Mouse (Mus musculus): ENCODE data around the gene Ntrk3. TPM values are rescaled to one million over a fixed set of nuclear protein-coding genes. Genes with fewer than 3 reads are reported as not detected.

Gene Ntrk3
- polyA plus RNA-seq, 1 experiment from 2014 or later = 1.7 TPM

- WGBS = 60% methylated on average over 2 of the region's 2 CpGs
- ATAC-seq (ENCODE audit: insufficient number of reproducible peaks, insufficient read depth, low FRiP score, low TSS enrichment, low read depth) = no peak
- no peak overlapping the region for H3K27ac ChIP-seq
These were observed 359.5 kb downstream of the Ntrk3 start for GRCm38 (mm10) chr7:78378306-78378705.

GRCm38 (mm10) chr7:78376875-78377274, 360.9 kb downstream of the Ntrk3 start:
- no peaks in the 10 kb centered on the region for H3K27me3 ChIP-seq
- H3K4me1 ChIP-seq = no peaks in the 10 kb centered on the region
- no peak overlapping the region for H3K4me2 ChIP-seq
- 64% methylated on average over 4 of the region's 4 CpGs for WGBS
- no peak overlapping the region for H3K27ac ChIP-seq
- H3K4me3 ChIP-seq = no peak overlapping the region
- H3K9me3 ChIP-seq = no peaks in the 10 kb centered on the region
- no peak overlapping the region for H3K9ac ChIP-seq
- no peak for ATAC-seq (ENCODE audit: insufficient number of reproducible peaks, insufficient read depth, low FRiP score, low TSS enrichment, low read depth)
- H3K36me3 ChIP-seq = no peaks in the 10 kb centered on the region

More at GRCm38 (mm10) chr7:78378306-78378705, 359.5 kb downstream of the Ntrk3 start:
- H3K9ac ChIP-seq = no peak overlapping the region
- H3K4me3 ChIP-seq = no peak overlapping the region
- no peaks in the 10 kb centered on the region for H3K4me1 ChIP-seq
- no peaks in the 10 kb centered on the region for H3K36me3 ChIP-seq
- H3K4me2 ChIP-seq = no peak overlapping the region
- no peaks in the 10 kb centered on the region for H3K9me3 ChIP-seq
- H3K27me3 ChIP-seq = no peaks in the 10 kb centered on the region

GRCm38 (mm10) chr7:78361341-78362309, 376.2 kb downstream of the Ntrk3 start:
- 68% methylated on average over 8 of the region's 8 CpGs for WGBS
- no peak overlapping the region for H3K9ac ChIP-seq
- H3K4me1 ChIP-seq = no peaks in the 10 kb centered on the region
- H3K27ac ChIP-seq = no peak overlapping the region
- no peaks in the 10 kb centered on the region for H3K9me3 ChIP-seq
- no peaks in the 10 kb centered on the region for H3K27me3 ChIP-seq
- H3K4me3 ChIP-seq = no peak overlapping the region
- no peaks in the 10 kb centered on the region for H3K36me3 ChIP-seq
- ATAC-seq (ENCODE audit: insufficient number of reproducible peaks, insufficient read depth, low FRiP score, low TSS enrichment, low read depth) = no peak
- H3K4me2 ChIP-seq = no peak overlapping the region

GRCm38 (mm10) chr7:78347464-78347863, 390.3 kb downstream of the Ntrk3 start:
- no peak for ATAC-seq (ENCODE audit: insufficient number of reproducible peaks, insufficient read depth, low FRiP score, low TSS enrichment, low read depth)
- Histone ChIP-seq H3K36me3 (no peaks in the 10 kb centered on the region), H3K9ac (no peak overlapping the region), H3K4me3 (no peak overlapping the region), H3K4me1 (no peaks in the 10 kb centered on the region), H3K27me3 (no peaks in the 10 kb centered on the region), H3K27ac (no peak overlapping the region), H3K4me2 (no peak overlapping the region), H3K9me3 (no peaks in the 10 kb centered on the region)
- 69% methylated on average over 5 of the region's 5 CpGs for WGBS

- H3K27ac ChIP-seq = no peak overlapping the region
- no peaks in the 10 kb centered on the region for H3K9me3 ChIP-seq
- no peak for ATAC-seq (ENCODE audit: insufficient number of reproducible peaks, insufficient read depth, low FRiP score, low TSS enrichment, low read depth)
- no peaks in the 10 kb centered on the region for H3K36me3 ChIP-seq
- H3K27me3 ChIP-seq = no peaks in the 10 kb centered on the region
- no peak overlapping the region for H3K9ac ChIP-seq
- H3K4me1 ChIP-seq = no peaks in the 10 kb centered on the region
- H3K4me2 ChIP-seq = no peak overlapping the region
- no peak overlapping the region for H3K4me3 ChIP-seq
These were observed 404.4 kb downstream of the Ntrk3 start for GRCm38 (mm10) chr7:78333422-78333821.

- Histone ChIP-seq H3K9ac (no peak overlapping the region), H3K4me3 (no peak overlapping the region), H3K4me2 (no peak overlapping the region)
These were observed 409.5 kb downstream of the Ntrk3 start for GRCm38 (mm10) chr7:78328301-78328700.

GRCm38 (mm10) chr7:78326185-78326584, 411.6 kb downstream of the Ntrk3 start:
- Histone ChIP-seq H3K9ac (no peak overlapping the region), H3K27me3 (no peaks in the 10 kb centered on the region), H3K27ac (no peak overlapping the region), H3K4me2 (no peak overlapping the region), H3K36me3 (no peaks in the 10 kb centered on the region), H3K9me3 (no peaks in the 10 kb centered on the region), H3K4me3 (no peak overlapping the region), H3K4me1 (no peaks in the 10 kb centered on the region)
- no peak for ATAC-seq (ENCODE audit: insufficient number of reproducible peaks, insufficient read depth, low FRiP score, low TSS enrichment, low read depth)
- WGBS = 86% methylated on average over 3 of the region's 3 CpGs

More at GRCm38 (mm10) chr7:78328301-78328700, 409.5 kb downstream of the Ntrk3 start:
- Histone ChIP-seq H3K9me3 (no peaks in the 10 kb centered on the region), H3K27ac (no peak overlapping the region), H3K4me1 (no peaks in the 10 kb centered on the region), H3K36me3 (no peaks in the 10 kb centered on the region), H3K27me3 (no peaks in the 10 kb centered on the region)
- WGBS = 83% methylated on average over 2 of the region's 2 CpGs
- ATAC-seq (ENCODE audit: insufficient number of reproducible peaks, insufficient read depth, low FRiP score, low TSS enrichment, low read depth) = no peak

GRCm38 (mm10) chr7:78318640-78319039, 419.2 kb downstream of the Ntrk3 start:
- no peak overlapping the region for H3K4me2 ChIP-seq
- no peak overlapping the region for H3K4me3 ChIP-seq
- no peaks in the 10 kb centered on the region for H3K9me3 ChIP-seq
- no peaks in the 10 kb centered on the region for H3K27me3 ChIP-seq
- 88% methylated on average over 4 of the region's 4 CpGs for WGBS
- H3K4me1 ChIP-seq = no peaks in the 10 kb centered on the region
- H3K27ac ChIP-seq = no peak overlapping the region
- ATAC-seq (ENCODE audit: insufficient number of reproducible peaks, insufficient read depth, low FRiP score, low TSS enrichment, low read depth) = no peak
- no peaks in the 10 kb centered on the region for H3K36me3 ChIP-seq
- H3K9ac ChIP-seq = no peak overlapping the region

GRCm38 (mm10) chr7:78305770-78306169, 432.0 kb downstream of the Ntrk3 start:
- H3K4me1 ChIP-seq = no peaks in the 10 kb centered on the region
- no peak for ATAC-seq (ENCODE audit: insufficient number of reproducible peaks, insufficient read depth, low FRiP score, low TSS enrichment, low read depth)

GRCm38 (mm10) chr7:78305029-78305428, 432.8 kb downstream of the Ntrk3 start:
- H3K4me3 ChIP-seq = no peak overlapping the region
- no peak overlapping the region for H3K4me2 ChIP-seq

More at GRCm38 (mm10) chr7:78305770-78306169, 432.0 kb downstream of the Ntrk3 start:
- Histone ChIP-seq H3K4me2 (no peak overlapping the region), H3K27ac (no peak overlapping the region), H3K4me3 (no peak overlapping the region), H3K9ac (no peak overlapping the region), H3K9me3 (peaks cover 9% of the 10 kb centered on the region; the same call in 1 of the 2 replicates), H3K27me3 (no peaks in the 10 kb centered on the region), H3K36me3 (no peaks in the 10 kb centered on the region)
- 92% methylated on average over 1 of the region's 1 CpGs for WGBS

GRCm38 (mm10) chr7:78297290-78297689, 440.5 kb downstream of the Ntrk3 start:
- H3K27ac ChIP-seq = no peak overlapping the region
- H3K9ac ChIP-seq = no peak overlapping the region
- no peaks in the 10 kb centered on the region for H3K27me3 ChIP-seq
- H3K4me2 ChIP-seq = no peak overlapping the region
- H3K4me3 ChIP-seq = no peak overlapping the region
- no peaks in the 10 kb centered on the region for H3K4me1 ChIP-seq
- no peak for ATAC-seq (ENCODE audit: insufficient number of reproducible peaks, insufficient read depth, low FRiP score, low TSS enrichment, low read depth)
- no peaks in the 10 kb centered on the region for H3K36me3 ChIP-seq
- WGBS = 80% methylated on average over 5 of the region's 5 CpGs
- no peaks in the 10 kb centered on the region for H3K9me3 ChIP-seq

More at GRCm38 (mm10) chr7:78305029-78305428, 432.8 kb downstream of the Ntrk3 start:
- no peak for ATAC-seq (ENCODE audit: insufficient number of reproducible peaks, insufficient read depth, low FRiP score, low TSS enrichment, low read depth)
- peaks cover 9% of the 10 kb centered on the region; the same call in 1 of the 2 replicates for H3K9me3 ChIP-seq
- H3K9ac ChIP-seq = no peak overlapping the region
- WGBS = 93% methylated on average over 1 of the region's 1 CpGs
- no peaks in the 10 kb centered on the region for H3K36me3 ChIP-seq
- no peaks in the 10 kb centered on the region for H3K4me1 ChIP-seq
- no peaks in the 10 kb centered on the region for H3K27me3 ChIP-seq
- H3K27ac ChIP-seq = no peak overlapping the region

GRCm38 (mm10) chr7:78294322-78294721, 443.5 kb downstream of the Ntrk3 start:
- no peak overlapping the region for H3K27ac ChIP-seq
- no peaks in the 10 kb centered on the region for H3K27me3 ChIP-seq
- no peaks in the 10 kb centered on the region for H3K4me1 ChIP-seq
- H3K9ac ChIP-seq = no peak overlapping the region
- no peak overlapping the region for H3K4me2 ChIP-seq
- WGBS = 70% methylated on average over 3 of the region's 3 CpGs
- H3K9me3 ChIP-seq = no peaks in the 10 kb centered on the region
- H3K4me3 ChIP-seq = no peak overlapping the region
- no peak for ATAC-seq (ENCODE audit: insufficient number of reproducible peaks, insufficient read depth, low FRiP score, low TSS enrichment, low read depth)
- H3K36me3 ChIP-seq = no peaks in the 10 kb centered on the region
